19 mouse cellular contexts compared by ENCODE assay signal in genomic region chr6:143287322-143287721, GRCm38 (mm10).
DNase-seq lines count a peak whose midpoint lies in the region; ATAC-seq lines count a peak whose summit lies in the region.
"Had no signal": no experiment of that assay in that cellular context is flagged by ENCODE, and none has a peak within 500 bp of the region (broad histone marks: within the 10 kb centered on the region; RNA-seq: fewer than 3 reads in every experiment).

No protein-coding gene starts in this region.

- 69% methylated on average over 15 of the region's 15 CpGs for WGBS in limb, embryonic 13.5 days
- WGBS in limb, embryonic 10.5 days, result 95% methylated on average over 15 of the region's 15 CpGs

- 0 out of 2 replicates have a peak overlapping the region, but pooled peaks have one; percentile 27 for H3K4me2 ChIP-seq in limb, embryonic 13.5 days (replicated peaks)
- H3K4me2 ChIP-seq: embryonic facial prominence, embryonic 15.5 days; heart, embryonic 13.5 days; hindbrain, embryonic 13.5 days; liver, embryonic 11.5 days had no signal

- DNase-seq in limb, embryonic 10.5 days (ENCODE audit: low spot score), result no peak
- DNase-seq in left cerebral cortex, postnatal 10 days (ENCODE audit: extremely low spot score in 1 of 2, low spot score in 2 of 2), result peak; percentile 25
- peak; percentile 52 for DNase-seq in right cerebral cortex, adult 18-20 months
- no peak for DNase-seq in spleen, postnatal 36 days (ENCODE audit: low spot score in 2 of 2)
- no peak for DNase-seq in T-cell, adult 2 months (ENCODE audit: low spot score)
- DNase-seq in heart, adult 9 months (ENCODE audit: low spot score in 2 of 2), result no peak
- DNase-seq: adrenal gland, postnatal 14 days; cerebellum, adult 18-20 months; cerebellum, postnatal 25 days; kidney, postnatal 36 days; lung, adult 18-20 months; lung, postnatal 14 days had no signal

- ATAC-seq in limb, embryonic 13.5 days (ENCODE audit: low FRiP score, low read depth), result no peak

- 0 out of 2 replicates have a peak, but pooled peaks cover 10% of the 10 kb centered on the region for H3K4me1 ChIP-seq in limb, embryonic 13.5 days
- H3K4me1 ChIP-seq in limb, embryonic 10.5 days, result peaks cover 8% of the 10 kb centered on the region; the same call in 1 of the 2 replicates
- H3K4me1 ChIP-seq: embryonic facial prominence, embryonic 15.5 days; hindbrain, embryonic 13.5 days; megakaryocyte, embryonic 14.5 days had no signal

- no peaks in the 10 kb centered on the region for H3K9me3 ChIP-seq in limb, embryonic 13.5 days
- H3K9me3 ChIP-seq in limb, embryonic 10.5 days (replicated peaks), result no peaks in the 10 kb centered on the region
- H3K9me3 ChIP-seq: embryonic facial prominence, embryonic 15.5 days; heart, embryonic 13.5 days; hindbrain, embryonic 13.5 days had no signal

- H3K27ac ChIP-seq in limb, embryonic 13.5 days, result no peak overlapping the region
- no peak overlapping the region for H3K27ac ChIP-seq in limb, embryonic 10.5 days
- H3K27ac ChIP-seq: embryonic facial prominence, embryonic 15.5 days; heart, embryonic 13.5 days; hindbrain, embryonic 13.5 days; stomach, postnatal 0 days had no signal

- intact Hi-C loops in left cerebral cortex, postnatal 10 days (cut with DNase I), result no loop called here

- no peaks in the 10 kb centered on the region for H3K36me3 ChIP-seq in limb, embryonic 13.5 days
- H3K36me3 ChIP-seq in limb, embryonic 10.5 days, result no peaks in the 10 kb centered on the region
- H3K36me3 ChIP-seq: embryonic facial prominence, embryonic 15.5 days; heart, embryonic 13.5 days; hindbrain, embryonic 13.5 days had no signal

- H3K27me3 ChIP-seq in limb, embryonic 13.5 days, result no peaks in the 10 kb centered on the region; the same call in 1 of the 2 replicates
- no peaks in the 10 kb centered on the region for H3K27me3 ChIP-seq in limb, embryonic 10.5 days (ENCODE audit: low read depth, poor library complexity, severe bottlenecking)
- H3K27me3 ChIP-seq: embryonic facial prominence, embryonic 15.5 days; heart, embryonic 13.5 days; hindbrain, embryonic 13.5 days; megakaryocyte, embryonic 14.5 days had no signal

- no peak overlapping the region for H3K9ac ChIP-seq in limb, embryonic 13.5 days
- H3K9ac ChIP-seq: embryonic facial prominence, embryonic 15.5 days; heart, embryonic 13.5 days; hindbrain, embryonic 13.5 days had no signal

- no peak overlapping the region for H3K4me3 ChIP-seq in limb, embryonic 13.5 days
- no peak overlapping the region for H3K4me3 ChIP-seq in limb, embryonic 10.5 days
- H3K4me3 ChIP-seq: embryonic facial prominence, embryonic 15.5 days; heart, embryonic 13.5 days; hindbrain, embryonic 13.5 days; megakaryocyte, embryonic 14.5 days had no signal

Comparison
In these comparisons a context has a peak if more than half of its experiments do, and no peak if none do; other contexts are left out.
1. DNase-seq: peak in left cerebral cortex, postnatal 10 days (2 of 2) and right cerebral cortex, adult 18-20 months (single experiment); none in limb, embryonic 10.5 days (single experiment), spleen, postnatal 36 days (0 of 2), T-cell, adult 2 months (single experiment) and heart, adult 9 months (0 of 2).